Mouse (Mus musculus): ENCODE data around the gene Gpx8. TPM values are rescaled to one million over a fixed set of nuclear protein-coding genes. Genes with fewer than 3 reads are reported as not detected.

Gene Gpx8
- polyA plus RNA-seq (2015; fragmentation: Nextera tagmentation; extraction: Ambion mirVana): 65.2 and 68.5 TPM in 2 replicates

GRCm38 (mm10) chr13:113046211-113046883 lies at the start of gene Gpx8:
TSS of gene Gpx8 (minus strand) at chr13:113046410.
- Histone ChIP-seq H3K27ac (no peak within 1 kb of the TSS), H3K36me3 (no peaks in the 10 kb centered on the region), H3K9ac (replicated peaks) (peak within 1 kb of the TSS; percentile 63), H3K4me3 (replicated peaks) (peak within 1 kb of the TSS; percentile 49), H3K4me2 (replicated peaks) (peak within 1 kb of the TSS; percentile 68), H3K4me1 (replicated peaks) (peaks cover 10% of the 10 kb centered on the region), H3K9me3 (no peaks in the 10 kb centered on the region), H3K27me3 (no peaks in the 10 kb centered on the region)
- peak; percentile 91 for ATAC-seq
- whole genome bisulfite sequencing: 6% methylated on average over 21 of the region's 21 CpGs

- Histone ChIP-seq H3K9me3 (no peaks in the 10 kb centered on the region), H3K4me1 (replicated peaks) (no peaks in the 10 kb centered on the region), H3K9ac (replicated peaks) (no peak overlapping the region), H3K4me2 (replicated peaks) (no peak overlapping the region), H3K36me3 (no peaks in the 10 kb centered on the region), H3K4me3 (replicated peaks) (no peak overlapping the region), H3K27me3 (no peaks in the 10 kb centered on the region), H3K27ac (no peak overlapping the region)
- WGBS: 52% methylated on average over 1 of the region's 1 CpGs
- ATAC-seq: no peak
Observed at GRCm38 (mm10) chr13:113094618-113095017, 48.4 kb upstream of the Gpx8 start.

- H3K36me3 ChIP-seq: no peaks in the 10 kb centered on the region
- no peaks in the 10 kb centered on the region for H3K4me1 ChIP-seq (replicated peaks)
- H3K27ac ChIP-seq: no peak overlapping the region
- 88% methylated on average over 8 of the region's 8 CpGs for WGBS
- H3K4me2 ChIP-seq (replicated peaks): no peak overlapping the region
- H3K4me3 ChIP-seq (replicated peaks): no peak overlapping the region
- no peaks in the 10 kb centered on the region for H3K27me3 ChIP-seq
- no peak for ATAC-seq
- H3K9me3 ChIP-seq: no peaks in the 10 kb centered on the region
- no peak overlapping the region for H3K9ac ChIP-seq (replicated peaks)
Observed at GRCm38 (mm10) chr13:113090489-113090888, 44.3 kb upstream of the Gpx8 start.

GRCm38 (mm10) chr13:113087226-113088017 lies 41.2 kb upstream of the Gpx8 start:
- Histone ChIP-seq H3K9me3 (no peaks in the 10 kb centered on the region), H3K4me1 (replicated peaks) (no peaks in the 10 kb centered on the region), H3K27ac (no peak overlapping the region), H3K27me3 (no peaks in the 10 kb centered on the region), H3K4me2 (replicated peaks) (no peak overlapping the region), H3K9ac (replicated peaks) (no peak overlapping the region), H3K4me3 (replicated peaks) (no peak overlapping the region), H3K36me3 (no peaks in the 10 kb centered on the region)
- 86% methylated on average over 13 of the region's 13 CpGs for WGBS
- no peak for ATAC-seq

- Histone ChIP-seq H3K27me3 (no peaks in the 10 kb centered on the region), H3K9ac (replicated peaks) (no peak overlapping the region), H3K9me3 (no peaks in the 10 kb centered on the region), H3K4me3 (replicated peaks) (no peak overlapping the region), H3K4me2 (replicated peaks) (no peak overlapping the region), H3K4me1 (replicated peaks) (no peaks in the 10 kb centered on the region), H3K27ac (no peak overlapping the region), H3K36me3 (no peaks in the 10 kb centered on the region)
- WGBS: 84% methylated on average over 5 of the region's 5 CpGs
- no peak for ATAC-seq
Observed at GRCm38 (mm10) chr13:113084732-113085131, 38.5 kb upstream of the Gpx8 start.

- Histone ChIP-seq H3K4me2 (replicated peaks) (no peak overlapping the region), H3K27me3 (no peaks in the 10 kb centered on the region), H3K9me3 (no peaks in the 10 kb centered on the region), H3K4me3 (replicated peaks) (no peak overlapping the region), H3K9ac (replicated peaks) (no peak overlapping the region), H3K36me3 (no peaks in the 10 kb centered on the region), H3K4me1 (replicated peaks) (peaks cover 7% of the 10 kb centered on the region), H3K27ac (no peak overlapping the region)
- WGBS: 0% methylated on average over 1 of the region's 1 CpGs
- no peak for ATAC-seq
Observed at GRCm38 (mm10) chr13:113082101-113082500, 35.9 kb upstream of the Gpx8 start.

GRCm38 (mm10) chr13:113079021-113079420 lies 32.8 kb upstream of the Gpx8 start:
- H3K4me3 ChIP-seq (replicated peaks): no peak overlapping the region
- no peaks in the 10 kb centered on the region for H3K9me3 ChIP-seq
- 29% methylated on average over 9 of the region's 9 CpGs for WGBS
- ATAC-seq: peak; percentile 82
- no peak overlapping the region for H3K27ac ChIP-seq
- H3K36me3 ChIP-seq: no peaks in the 10 kb centered on the region
- H3K27me3 ChIP-seq: no peaks in the 10 kb centered on the region
- peaks cover 7% of the 10 kb centered on the region for H3K4me1 ChIP-seq (replicated peaks)
- H3K4me2 ChIP-seq (replicated peaks): no peak overlapping the region; the same call in 1 of the 2 replicates
- no peak overlapping the region for H3K9ac ChIP-seq (replicated peaks)

GRCm38 (mm10) chr13:113064542-113064941 lies 18.3 kb upstream of the Gpx8 start:
- no peaks in the 10 kb centered on the region for H3K4me1 ChIP-seq (replicated peaks)
- no peak for ATAC-seq
- no peak overlapping the region for H3K4me2 ChIP-seq (replicated peaks)
- H3K27ac ChIP-seq: no peak overlapping the region
- 91% methylated on average over 9 of the region's 9 CpGs for whole genome bisulfite sequencing
- no peak overlapping the region for H3K4me3 ChIP-seq (replicated peaks)
- no peaks in the 10 kb centered on the region for H3K36me3 ChIP-seq
- H3K9me3 ChIP-seq: no peaks in the 10 kb centered on the region
- no peaks in the 10 kb centered on the region for H3K27me3 ChIP-seq
- no peak overlapping the region for H3K9ac ChIP-seq (replicated peaks)

- no peak for ATAC-seq
- H3K27ac ChIP-seq: no peak overlapping the region
- no peaks in the 10 kb centered on the region for H3K36me3 ChIP-seq
- H3K4me3 ChIP-seq (replicated peaks): no peak overlapping the region
- H3K4me1 ChIP-seq (replicated peaks): no peaks in the 10 kb centered on the region
- no peaks in the 10 kb centered on the region for H3K27me3 ChIP-seq
- H3K9ac ChIP-seq (replicated peaks): no peak overlapping the region
- H3K9me3 ChIP-seq: no peaks in the 10 kb centered on the region
- WGBS: 92% methylated on average over 6 of the region's 6 CpGs
- no peak overlapping the region for H3K4me2 ChIP-seq (replicated peaks)
Observed at GRCm38 (mm10) chr13:113061746-113062145, 15.5 kb upstream of the Gpx8 start.

GRCm38 (mm10) chr13:113055826-113056225 lies 9.6 kb upstream of the Gpx8 start:
- H3K4me2 ChIP-seq (replicated peaks): no peak overlapping the region
- no peak overlapping the region for H3K27ac ChIP-seq
- 37% methylated on average over 8 of the region's 8 CpGs for WGBS
- H3K36me3 ChIP-seq: no peaks in the 10 kb centered on the region
- no peaks in the 10 kb centered on the region for H3K9me3 ChIP-seq
- no peaks in the 10 kb centered on the region for H3K27me3 ChIP-seq
- no peaks in the 10 kb centered on the region for H3K4me1 ChIP-seq (replicated peaks)
- no peak overlapping the region for H3K9ac ChIP-seq (replicated peaks)
- no peak overlapping the region for H3K4me3 ChIP-seq (replicated peaks)
- no peak for ATAC-seq

- WGBS: 96% methylated on average over 8 of the region's 8 CpGs
- no peaks in the 10 kb centered on the region for H3K27me3 ChIP-seq
Observed at GRCm38 (mm10) chr13:113054230-113054629, 8.0 kb upstream of the Gpx8 start.

GRCm38 (mm10) chr13:113047647-113048046 lies 1.4 kb upstream of the Gpx8 start:
- Histone ChIP-seq H3K9ac (replicated peaks) (no peak overlapping the region), H3K36me3 (no peaks in the 10 kb centered on the region), H3K4me2 (replicated peaks) (no peak overlapping the region), H3K9me3 (no peaks in the 10 kb centered on the region), H3K27ac (no peak overlapping the region), H3K4me3 (replicated peaks) (no peak overlapping the region), H3K27me3 (no peaks in the 10 kb centered on the region), H3K4me1 (replicated peaks) (peaks cover 10% of the 10 kb centered on the region)
- no peak; the same call in 1 of the 2 replicates for ATAC-seq
- WGBS: 78% methylated on average over 3 of the region's 3 CpGs

More at GRCm38 (mm10) chr13:113054230-113054629, 8.0 kb upstream of the Gpx8 start:
- ATAC-seq: no peak
- H3K36me3 ChIP-seq: no peaks in the 10 kb centered on the region
- H3K4me1 ChIP-seq (replicated peaks): no peaks in the 10 kb centered on the region
- H3K27ac ChIP-seq: no peak overlapping the region
- no peak overlapping the region for H3K4me3 ChIP-seq (replicated peaks)
- no peaks in the 10 kb centered on the region for H3K9me3 ChIP-seq
- H3K4me2 ChIP-seq (replicated peaks): no peak overlapping the region
- H3K9ac ChIP-seq (replicated peaks): no peak overlapping the region
